Mouse (Mus musculus) kidney, adult 11 months (tissue): ENCODE measurements around the gene Ripor2.

Source experiments
- DNase-seq: peaks from one replicate; pipeline ENCODE4 v3.0.0; 2022

Ripor2 gene

DNA sequence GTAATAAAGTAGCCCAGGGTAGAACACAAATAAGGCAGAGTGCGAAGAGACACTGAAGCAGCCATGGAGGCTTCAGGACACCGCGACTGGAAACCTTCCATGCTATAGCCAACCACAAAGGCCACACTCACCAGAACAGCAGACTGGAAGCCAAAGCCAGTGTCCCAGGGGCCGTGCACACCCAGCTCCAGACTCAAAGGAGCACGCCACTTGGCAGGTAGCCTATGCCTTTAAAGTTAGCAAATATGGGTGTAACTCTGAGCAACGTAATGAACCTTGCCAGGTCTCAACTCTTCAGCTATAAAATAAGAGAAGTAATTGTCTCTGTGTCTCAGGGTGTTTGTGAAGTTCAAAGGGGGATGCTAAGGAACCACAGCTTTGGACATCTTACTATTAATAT is 2.9 kb downstream of the Ripor2 start:
- DNase-seq, result no peak

- DNase-seq, result no peak
These were observed 3.4 kb downstream of the Ripor2 start for GRCm38 (mm10) chr13:24585369-24585768.

- no peak for DNase-seq
These were observed 5.4 kb downstream of the Ripor2 start for GRCm38 (mm10) chr13:24587192-24587895.

DNA sequence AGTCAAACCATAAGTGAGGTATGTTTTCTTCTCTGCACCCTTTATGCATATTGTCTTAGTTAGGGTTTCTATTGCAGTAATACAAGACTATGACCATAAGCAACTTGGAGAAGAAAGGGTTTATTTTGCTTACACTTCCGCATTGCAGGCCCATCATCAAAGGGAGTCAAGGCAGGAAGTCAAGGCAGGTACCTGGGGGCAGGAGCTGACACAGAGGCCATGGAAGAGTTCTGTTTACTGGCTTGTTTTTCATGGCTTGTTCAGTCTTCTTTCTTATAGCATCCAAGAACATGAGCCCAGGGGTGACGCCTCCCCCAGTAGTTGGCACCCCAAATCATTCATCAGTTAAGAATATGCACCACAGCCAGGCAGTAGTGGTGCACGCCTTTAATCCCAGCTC is 6.6 kb downstream of the Ripor2 start:
- DNase-seq, result no peak

GRCm38 (mm10) chr13:24591737-24592136 is 9.7 kb downstream of the Ripor2 start:
- no peak for DNase-seq

DNA sequence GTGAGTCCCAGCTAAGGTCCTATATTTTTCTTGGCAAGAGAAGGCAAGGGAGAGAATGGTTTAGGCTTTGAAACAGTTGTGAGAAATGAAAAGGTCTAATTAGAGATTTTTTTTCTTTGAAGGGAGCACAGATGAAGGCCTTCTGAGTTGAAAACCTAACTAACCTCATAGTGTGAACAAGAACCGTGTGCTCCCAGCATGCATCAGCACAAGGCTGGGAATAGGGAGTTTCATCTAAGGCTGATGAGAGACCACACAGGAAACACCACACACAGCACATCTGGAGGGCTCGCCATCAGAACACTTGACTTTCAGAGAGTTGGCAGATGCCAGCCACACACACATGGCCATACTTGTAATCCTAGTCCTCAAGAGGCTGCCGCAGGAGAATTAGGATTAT is 12.3 kb downstream of the Ripor2 start:
- no peak for DNase-seq

GRCm38 (mm10) chr13:24599631-24600041 is 17.6 kb downstream of the Ripor2 start:
- no peak for DNase-seq

GRCm38 (mm10) chr13:24602978-24603377 is 21.0 kb downstream of the Ripor2 start:
- DNase-seq, result peak; percentile 18

DNA sequence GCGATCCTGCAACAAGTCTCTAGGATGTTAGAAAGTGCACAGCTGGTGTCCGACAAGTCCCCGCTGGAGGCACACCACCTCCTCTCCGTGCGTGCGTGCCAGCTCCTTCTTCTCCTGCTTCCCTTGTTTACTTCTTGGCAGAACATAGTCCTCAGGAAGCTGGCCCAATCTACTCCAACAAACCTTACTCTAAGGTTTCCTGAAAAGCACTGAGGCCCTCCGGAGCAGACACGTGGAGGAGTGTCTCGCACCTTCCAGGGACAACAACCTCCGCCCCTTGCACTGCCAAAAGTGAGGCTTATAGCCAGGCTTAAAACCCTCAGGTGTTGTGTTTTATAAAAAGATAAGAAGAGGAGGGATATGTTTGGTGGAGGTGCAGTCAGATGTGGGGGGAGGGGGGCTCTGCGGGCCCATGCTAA is 21.6 kb downstream of the Ripor2 start:
- peak; percentile 36 for DNase-seq

- no peak for DNase-seq
These were observed 22.1 kb downstream of the Ripor2 start for GRCm38 (mm10) chr13:24604096-24604495.

- no peak for DNase-seq
These were observed 23.0 kb downstream of the Ripor2 start for GRCm38 (mm10) chr13:24604761-24605591.

GRCm38 (mm10) chr13:24605755-24606154 is 23.8 kb downstream of the Ripor2 start:
- DNase-seq, result no peak

DNA sequence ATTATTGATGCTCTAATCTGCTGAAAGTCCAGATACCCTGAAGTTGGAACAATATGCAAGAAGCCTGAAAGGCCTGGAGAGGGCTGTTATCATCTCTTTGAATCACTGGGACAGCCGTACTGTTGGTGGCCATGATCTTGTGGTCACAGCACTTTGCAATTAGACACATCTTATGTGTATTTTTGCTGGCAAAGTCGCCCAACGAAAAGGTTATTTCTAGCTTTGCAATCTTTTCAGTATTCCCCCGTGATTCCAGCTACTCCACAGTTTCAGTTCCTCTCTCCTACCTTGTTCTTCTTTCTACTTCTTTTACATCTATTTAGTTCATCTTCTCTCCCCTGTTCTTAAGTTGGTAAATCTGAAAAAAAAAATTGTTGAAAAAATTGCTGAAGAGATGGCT is 26.0 kb downstream of the Ripor2 start:
- no peak for DNase-seq

DNA sequence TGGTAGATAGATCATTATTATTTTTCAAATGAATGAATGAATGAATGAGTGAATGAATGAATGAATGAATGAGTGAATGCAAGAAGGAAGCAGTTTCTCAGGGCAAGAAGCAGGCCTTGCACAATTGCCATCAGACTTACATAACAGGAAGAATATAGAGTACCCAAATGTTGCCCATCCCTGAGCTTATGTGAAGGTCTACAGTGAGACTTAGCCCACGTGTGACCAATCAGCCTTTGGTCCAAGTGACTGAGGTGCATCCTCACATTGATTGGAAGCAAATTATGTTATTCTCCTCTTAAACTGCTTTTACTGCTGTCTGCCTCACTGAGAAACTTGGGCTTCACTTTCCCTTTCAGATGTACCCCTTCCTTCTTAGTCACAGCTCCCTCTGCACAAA is 26.7 kb downstream of the Ripor2 start:
- no peak for DNase-seq

DNA sequence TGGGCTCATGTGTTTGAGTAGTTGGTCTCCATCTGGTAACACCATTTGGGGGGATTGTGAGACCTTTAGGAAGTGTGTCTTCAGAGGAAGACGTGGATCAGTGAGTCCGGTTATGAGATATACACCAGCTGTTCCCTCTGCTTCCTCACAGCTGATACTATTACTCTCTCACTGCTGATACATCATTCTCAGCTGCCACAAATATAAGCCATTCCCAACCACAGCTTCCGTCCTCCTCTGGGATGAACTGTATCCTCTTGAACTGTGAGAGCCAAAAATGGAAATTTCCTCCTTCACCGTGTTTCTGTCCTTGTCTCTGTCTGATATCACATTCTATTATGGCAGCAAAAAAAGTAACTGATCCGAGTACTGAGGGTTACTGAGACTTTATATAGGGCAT is 28.9 kb downstream of the Ripor2 start:
- no peak for DNase-seq

GRCm38 (mm10) chr13:24613031-24613430 is 31.0 kb downstream of the Ripor2 start:
- no peak for DNase-seq

DNA sequence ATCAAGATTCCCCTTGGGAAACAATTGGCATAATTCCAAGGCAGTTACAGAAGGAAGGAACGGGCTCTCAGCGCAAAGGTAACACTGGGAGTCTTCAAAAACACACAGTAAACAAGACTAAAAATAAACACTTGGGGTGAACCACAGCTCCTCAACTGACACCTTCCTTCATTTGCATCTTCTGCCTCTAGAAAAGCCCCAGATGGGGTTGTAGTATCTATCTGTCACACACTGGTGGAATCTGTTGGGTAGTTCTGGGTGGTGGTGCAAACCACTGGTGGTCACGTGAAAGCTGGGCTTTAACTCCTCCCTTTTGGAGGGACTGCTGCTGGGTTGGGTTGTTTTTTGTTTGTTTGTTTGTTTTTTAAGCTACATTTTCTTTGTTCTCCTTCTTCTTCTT is 31.4 kb downstream of the Ripor2 start:
- no peak for DNase-seq

GRCm38 (mm10) chr13:24613927-24614780 is 32.2 kb downstream of the Ripor2 start:
- no peak for DNase-seq

- no peak for DNase-seq
These were observed 34.1 kb downstream of the Ripor2 start for GRCm38 (mm10) chr13:24615921-24616565.

GRCm38 (mm10) chr13:24616645-24617044 is 34.7 kb downstream of the Ripor2 start:
- DNase-seq, result no peak

DNA sequence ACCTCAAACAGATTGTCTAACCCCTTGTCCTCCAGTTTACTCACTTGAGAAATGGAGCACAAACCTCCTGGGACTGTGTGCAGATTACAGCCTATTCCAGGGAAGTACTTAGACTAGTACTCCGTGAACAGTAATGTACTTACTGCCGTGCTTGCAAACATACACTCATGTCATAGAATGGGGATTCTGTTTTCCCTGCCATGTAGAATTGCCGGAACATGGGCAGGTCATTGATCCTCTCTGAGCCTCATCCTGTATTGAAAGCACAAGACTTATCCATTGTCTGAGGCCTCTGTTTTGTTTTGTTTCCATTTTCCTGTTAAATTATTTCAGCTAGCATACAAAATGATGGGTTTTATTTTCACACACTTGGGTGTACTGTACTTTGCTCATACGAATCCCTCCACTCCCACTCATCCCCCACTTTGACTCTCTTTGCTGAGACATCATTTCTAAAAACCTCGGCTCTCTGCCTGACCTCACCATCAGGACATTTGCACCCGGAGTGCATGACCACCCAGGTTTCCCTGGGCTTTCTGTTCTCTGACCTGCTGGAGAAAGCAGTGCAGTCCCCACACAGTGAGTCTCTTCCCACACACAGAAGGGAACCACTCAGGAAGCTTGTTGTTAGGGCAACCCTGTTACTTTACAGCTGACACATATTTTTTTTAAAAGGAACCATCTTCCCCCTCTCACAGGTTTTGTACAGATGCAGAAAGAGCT is 35.2 kb downstream of the Ripor2 start:
- DNase-seq, result no peak

DNA sequence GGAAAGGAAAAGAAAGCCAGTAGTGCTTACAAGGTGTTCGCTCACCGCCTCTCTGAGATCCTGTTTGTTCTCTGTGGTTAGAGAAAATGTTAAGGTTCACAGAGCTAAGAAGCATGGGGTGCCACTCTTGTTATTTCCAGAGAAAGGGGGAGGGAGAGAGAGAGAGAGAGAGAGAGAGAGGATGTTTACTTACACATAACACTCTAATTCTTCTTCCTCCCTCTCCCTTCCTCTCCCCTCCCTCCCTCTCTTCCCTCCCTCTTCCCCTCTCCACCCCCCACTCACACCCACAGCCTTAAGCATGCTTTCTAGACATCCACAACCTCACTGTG is 35.8 kb downstream of the Ripor2 start:
- DNase-seq, result no peak
